Mouse (Mus musculus): Measurements from ENCODE around the gene Pdss1. TPM values are rescaled to one million over a fixed set of nuclear protein-coding genes. Genes with fewer than 3 reads are reported as not detected.

Pdss1 gene
- polyA plus RNA-seq (2017; shearing (Covaris generic)), result 12.4 TPM

GRCm38 (mm10) chr2:22895282-22896273 is at the start of gene Pdss1:
TSS of gene Pdss1 (plus strand) at chr2:22895522.

Other genes starting within 250 kb of the Pdss1 start
- gene Apbb1ip, start 121.4 kb upstream of the Pdss1 start, polyA plus RNA-seq (2017; shearing (Covaris generic)), result 75.4 TPM
- 172 TPM for gene Abi1, start 144.7 kb downstream of the Pdss1 start, polyA plus RNA-seq (2017; shearing (Covaris generic))
- 82.0 TPM for gene Acbd5, start 172.6 kb downstream of the Pdss1 start, polyA plus RNA-seq (2017; shearing (Covaris generic))